Mouse (Mus musculus) bone marrow, adult 2 months (tissue): ENCODE measurements around the gene Tns4.

Experiments used
- CTCF ChIP-seq: fragments of 200-500 bp; IDR thresholded peaks from 2 replicates; pipeline ENCODE4 v1.5.1; 2011; ENCODE audit warnings: low read length, control low read depth; ENCODE audit not compliant: control insufficient read depth, insufficient read depth
- POLR2A ChIP-seq: fragments of 200-500 bp; IDR thresholded peaks from 2 replicates; pipeline ENCODE4 v1.6.1; 2011; ENCODE audit warnings: low read depth, mild to moderate bottlenecking, control low read depth, low read length, borderline replicate concordance; ENCODE audit not compliant: control insufficient read depth

DNA sequence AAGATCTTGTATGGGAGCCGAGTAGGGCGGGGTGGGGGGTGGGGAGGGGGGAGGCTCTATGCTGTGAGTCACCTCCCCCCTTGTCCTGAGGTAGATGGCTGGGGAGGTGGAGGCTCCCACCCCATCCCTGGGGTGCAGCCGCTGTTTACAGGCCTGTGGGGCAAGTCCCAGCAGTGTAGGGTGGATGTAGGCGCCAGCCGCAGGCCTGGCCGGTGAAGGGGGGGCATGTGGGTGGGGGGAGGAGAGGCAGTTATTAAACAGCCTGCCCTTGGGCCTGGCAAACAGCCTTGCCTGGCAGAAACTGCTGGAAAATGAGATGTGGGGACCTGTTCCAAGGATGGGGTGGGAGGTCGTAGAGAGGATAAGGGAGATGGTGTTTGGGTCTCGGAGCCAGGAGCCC is 7.0 kb downstream of the Tns4 start:
- TF ChIP-seq CTCF, result no peak
- no peak for TF ChIP-seq POLR2A
